Mouse (Mus musculus): ENCODE measurements around the gene Wnt10a.
"Not testable (repeated sequence)": the region's sequence is repeated elsewhere in the genome, so short reads cannot be mapped to it uniquely, and the experiment has no call there.

Gene Wnt10a

DNA sequence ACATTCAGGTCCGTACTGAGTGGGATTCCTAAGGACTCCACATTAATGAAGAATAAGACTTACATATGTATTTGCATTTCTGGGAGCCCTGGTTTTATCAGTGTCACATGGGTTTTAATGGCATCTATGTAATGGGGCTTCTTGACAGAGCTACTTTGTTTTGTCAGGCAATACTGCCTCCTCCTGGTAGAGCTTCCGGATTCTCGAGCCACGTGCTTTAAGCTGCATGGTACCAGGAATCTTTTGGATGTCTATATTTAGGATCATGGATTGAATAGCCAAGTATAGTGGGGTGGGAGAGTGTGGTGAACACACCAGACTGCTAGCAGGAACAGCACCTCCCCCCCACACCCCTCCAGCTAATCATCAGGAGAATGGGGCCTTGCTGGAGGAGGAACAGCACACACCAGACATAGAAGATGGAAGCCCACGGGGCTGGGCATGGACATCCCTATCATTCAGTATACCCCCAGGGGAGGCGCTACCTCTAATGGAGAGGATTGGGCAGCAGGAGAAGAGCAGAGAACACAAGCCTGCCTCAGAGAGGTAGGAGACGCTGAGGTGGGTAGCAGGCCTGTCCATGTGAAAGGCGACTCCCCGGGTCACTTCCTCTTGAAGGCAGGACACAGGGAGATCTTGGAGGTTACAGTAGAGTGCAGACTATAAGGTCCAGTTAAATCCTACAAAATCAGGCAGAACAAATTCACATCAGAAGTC lies 23.8 kb downstream of the Wnt10a start:
- DNase-seq (ENCODE audit: low read depth, low spot score) = no peak

DNA sequence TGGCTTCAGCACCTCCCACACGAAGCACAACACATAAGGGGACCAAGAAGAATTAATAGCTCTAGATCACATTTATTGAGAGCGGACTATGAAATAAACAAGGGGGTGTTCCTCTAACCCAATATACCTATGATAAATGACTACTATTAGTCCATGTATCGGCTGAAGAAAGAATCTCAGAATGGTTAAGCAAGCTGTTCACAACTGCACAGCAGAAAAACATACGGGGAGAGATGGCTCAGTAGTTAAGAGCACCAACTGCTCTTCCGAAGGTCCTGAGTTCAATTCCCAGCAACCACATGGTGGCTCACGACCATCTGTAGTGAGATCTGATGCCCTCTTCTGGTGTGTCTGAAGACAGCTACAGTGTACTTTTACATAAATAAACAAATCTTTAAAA lies 24.6 kb downstream of the Wnt10a start:
- DNase-seq (ENCODE audit: low read depth, low spot score) = not testable (repeated sequence)

DNA sequence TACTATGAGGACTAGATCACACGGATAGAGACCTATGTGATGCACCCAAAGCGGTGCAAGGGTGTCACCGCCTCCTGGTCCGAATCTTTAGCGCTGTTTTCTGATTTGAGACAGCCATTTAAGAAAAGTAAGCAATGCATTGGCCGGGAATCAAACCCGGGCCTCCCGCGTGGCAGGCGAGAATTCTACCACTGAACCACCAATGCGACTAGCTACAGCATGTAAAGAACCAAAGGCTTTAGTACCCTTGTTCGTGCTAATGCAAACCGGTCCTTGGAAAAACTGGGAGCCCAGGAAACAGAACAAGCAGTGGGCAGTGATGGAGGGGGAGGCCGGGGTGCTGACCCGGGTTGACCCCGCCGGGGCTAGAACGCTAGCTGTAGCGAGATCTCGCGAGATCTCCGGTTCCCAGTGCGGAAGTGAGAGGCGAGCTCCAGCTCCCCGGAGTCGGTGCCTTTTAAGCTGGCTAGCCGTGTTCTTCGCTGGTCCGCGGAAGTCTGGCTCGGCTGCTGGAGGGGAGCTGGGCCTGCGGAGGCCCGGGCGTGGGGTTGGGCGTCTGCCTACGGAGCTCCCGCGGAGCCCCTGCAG lies 25.4 kb downstream of the Wnt10a start:
- DNase-seq (ENCODE audit: low read depth, low spot score) = peak; percentile 88

DNA sequence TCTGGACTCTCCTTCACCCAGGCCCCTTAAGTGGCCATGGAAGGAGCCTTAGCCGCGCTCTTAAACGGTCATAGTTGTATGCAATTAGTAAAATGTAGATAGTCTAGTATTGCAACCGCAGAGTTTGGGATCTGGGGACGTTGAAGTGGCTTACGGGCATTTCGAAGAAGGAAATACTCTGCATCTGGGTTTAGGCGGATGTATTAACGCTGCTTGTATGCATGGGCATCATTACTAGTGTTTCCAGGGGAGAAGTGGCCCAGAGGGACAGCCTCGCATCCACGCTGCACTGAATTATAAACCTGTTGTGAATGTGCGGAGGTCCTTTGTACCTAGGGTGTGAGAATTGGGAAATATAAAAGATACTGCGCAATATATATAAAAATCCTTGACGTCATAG lies 25.9 kb downstream of the Wnt10a start:
- DNase-seq (ENCODE audit: low read depth, low spot score) = no peak

DNA sequence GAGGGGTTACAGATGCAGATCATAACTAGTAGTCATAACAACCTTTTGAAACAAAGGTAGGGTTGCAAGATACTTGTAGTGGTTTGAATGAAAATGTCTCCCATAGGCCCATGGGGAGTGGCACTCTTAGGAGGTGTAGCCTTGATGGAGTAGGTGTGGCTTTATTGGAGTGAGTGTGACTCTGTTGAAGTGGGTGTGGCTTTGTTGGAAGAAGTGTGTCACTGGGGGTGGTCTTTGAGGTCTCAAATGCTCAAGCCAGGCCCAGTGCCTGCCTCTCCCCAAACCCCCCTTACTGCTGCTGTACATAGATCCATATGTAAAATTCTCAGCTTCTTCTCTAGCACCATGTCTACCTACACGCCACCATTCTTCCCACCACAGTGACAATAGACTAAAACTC lies 27.2 kb downstream of the Wnt10a start:
- no peak for DNase-seq (ENCODE audit: low read depth, low spot score)

DNA sequence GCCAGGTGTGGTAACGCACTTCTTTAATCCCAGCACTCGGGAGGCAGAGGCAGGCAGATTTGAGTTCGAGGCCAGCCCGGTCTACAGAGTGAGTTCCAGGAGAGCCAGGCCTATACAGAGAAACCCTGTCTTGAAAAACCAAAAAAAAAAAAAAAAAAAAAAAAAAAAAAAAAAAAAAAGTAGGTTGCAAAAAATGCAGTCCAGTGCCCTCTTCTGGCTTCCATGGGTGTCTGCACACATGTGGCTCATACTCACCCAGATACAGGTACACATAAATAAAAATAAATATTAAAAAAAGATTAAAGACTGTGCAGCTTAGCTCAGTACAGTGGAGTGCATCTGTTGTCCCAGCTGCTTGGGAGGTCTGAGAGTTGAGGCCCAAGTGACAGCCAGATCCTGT lies 32.3 kb downstream of the Wnt10a start:
- DNase-seq (ENCODE audit: low read depth, low spot score) = not testable (repeated sequence)

DNA sequence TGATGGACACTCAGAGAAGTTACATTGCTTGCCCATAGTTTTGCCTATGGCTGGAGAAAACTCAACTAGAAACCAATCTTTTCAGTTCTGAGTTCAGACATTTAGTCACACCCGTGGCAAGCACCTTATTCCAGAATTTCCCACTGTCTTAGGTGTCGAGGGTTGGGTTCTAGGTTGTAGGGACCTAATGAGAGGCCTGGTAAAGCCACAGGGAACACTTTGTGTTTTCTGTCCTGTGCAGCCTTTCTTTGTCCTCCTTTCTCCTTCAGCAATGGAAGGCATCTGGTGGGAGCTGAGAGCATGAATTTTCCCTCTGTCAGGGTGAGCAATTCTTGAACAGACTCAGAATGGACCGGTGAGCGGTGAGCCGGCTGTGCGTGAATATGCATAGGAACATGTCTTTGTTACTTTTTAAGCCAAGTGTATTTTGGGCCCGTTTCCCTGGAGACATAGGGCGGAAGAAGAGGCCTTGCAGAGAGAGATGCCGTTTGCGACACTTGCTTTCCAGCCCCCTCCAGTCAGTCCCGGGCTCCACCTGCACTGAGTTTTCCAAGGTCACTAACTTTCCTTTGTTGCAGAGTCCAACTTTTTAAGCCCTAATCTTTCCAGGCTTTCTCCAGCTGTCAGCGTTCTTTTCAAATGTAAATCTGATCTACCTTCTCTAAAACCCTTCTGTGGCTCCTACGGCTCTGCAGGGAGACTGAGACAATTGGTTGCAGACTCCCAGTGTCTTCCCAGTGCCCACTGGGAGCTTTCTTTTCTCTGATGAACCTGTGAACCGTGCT lies 33.4 kb downstream of the Wnt10a start:
- no peak for DNase-seq (ENCODE audit: low read depth, low spot score)

DNA sequence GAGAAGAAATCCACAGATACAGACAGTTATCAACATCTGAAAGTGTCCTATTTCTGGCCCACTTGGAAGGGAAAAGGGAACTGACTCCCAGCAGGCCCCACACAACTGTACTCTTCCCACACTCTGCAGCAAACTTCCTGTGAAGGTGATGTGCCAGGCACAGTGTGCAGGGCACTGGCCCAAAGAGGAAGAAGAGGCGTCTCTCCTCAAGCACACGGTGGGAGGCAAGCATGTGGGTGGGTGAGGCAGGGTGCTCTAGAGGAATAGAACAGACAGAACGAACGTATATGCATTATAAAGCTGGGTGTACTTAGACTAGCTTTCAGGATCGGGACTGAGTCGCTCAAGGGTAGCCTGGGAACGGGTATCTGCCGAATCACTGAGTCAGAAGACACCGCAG lies 38.7 kb downstream of the Wnt10a start:
- DNase-seq (ENCODE audit: low read depth, low spot score) = no peak

DNA sequence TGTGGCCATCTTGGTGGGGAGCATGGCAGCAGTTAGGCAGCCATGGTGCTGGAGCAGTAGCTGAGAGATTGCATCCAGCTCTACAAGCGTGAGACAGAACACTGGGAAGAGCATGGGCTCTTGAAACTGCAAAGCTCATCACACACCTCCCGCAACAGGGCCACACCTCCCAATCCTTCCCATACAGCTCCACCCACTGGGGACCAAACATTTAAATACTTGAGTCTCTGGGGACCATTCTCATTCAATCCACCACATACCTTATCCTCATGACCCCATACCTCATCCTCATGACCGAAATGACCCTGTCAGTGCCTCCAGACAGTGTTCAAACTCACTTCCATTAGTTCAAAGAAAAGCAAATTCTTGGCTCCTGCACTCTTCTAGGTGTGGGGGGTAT lies 41.9 kb downstream of the Wnt10a start:
- DNase-seq (ENCODE audit: low read depth, low spot score) = no peak

DNA sequence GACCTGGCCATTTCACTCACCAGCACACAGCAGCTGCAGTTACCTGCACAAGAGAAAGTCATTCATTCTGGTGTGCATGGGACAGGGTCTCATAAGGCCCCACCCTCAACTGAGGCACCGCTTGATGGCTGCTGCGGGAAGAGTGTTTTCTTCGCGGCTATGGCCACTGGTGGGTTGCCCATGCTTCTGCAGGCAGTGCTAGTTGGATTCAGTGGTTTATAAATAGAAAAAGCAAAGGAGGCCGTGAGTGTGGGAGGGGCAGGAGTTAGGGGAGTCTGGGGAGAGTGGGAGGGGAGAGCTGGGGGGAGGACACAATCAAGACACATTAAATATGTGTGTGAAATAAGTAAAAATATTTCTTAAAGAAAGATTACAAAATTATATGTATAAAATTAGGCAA lies 51.8 kb downstream of the Wnt10a start:
- no peak for DNase-seq (ENCODE audit: low read depth, low spot score)

DNA sequence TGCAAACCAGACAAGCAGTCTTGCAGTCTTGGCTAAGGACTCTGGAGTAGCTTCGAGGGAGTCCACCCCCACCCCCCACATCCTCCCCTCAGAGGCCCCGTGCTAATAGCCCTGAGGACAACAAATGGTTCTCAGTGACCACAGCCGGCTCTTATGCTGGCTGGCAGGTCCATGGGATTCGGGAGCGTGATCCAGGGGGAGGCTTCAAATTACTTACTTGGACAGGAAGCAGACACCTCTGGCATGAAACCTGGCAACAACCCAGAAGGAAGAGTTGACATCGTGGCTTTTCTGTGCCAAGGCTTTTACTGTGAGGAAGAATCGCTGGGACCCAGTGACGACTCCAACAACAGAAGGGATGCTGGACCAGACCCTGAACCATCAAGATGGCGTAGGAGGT lies 55.0 kb downstream of the Wnt10a start:
- no peak for DNase-seq (ENCODE audit: low read depth, low spot score)

DNA sequence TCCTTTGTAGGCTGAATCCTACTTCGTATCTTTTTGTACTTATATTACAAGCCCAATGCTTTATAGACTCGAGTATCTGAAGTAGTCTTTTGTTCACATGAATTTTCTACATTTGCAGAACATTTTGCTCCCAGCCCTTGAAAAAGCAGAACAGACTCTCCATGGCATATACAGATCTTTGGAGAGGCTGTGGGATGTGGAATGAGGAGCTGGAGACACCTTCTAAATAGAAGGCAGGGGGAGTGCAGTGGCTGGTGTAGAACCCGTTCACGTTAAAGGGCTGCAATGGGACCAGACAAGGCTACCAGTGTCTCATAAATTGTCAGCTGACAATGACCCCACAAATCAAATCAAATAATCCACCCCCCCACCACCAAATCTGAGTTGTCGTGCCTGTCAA lies 57.6 kb downstream of the Wnt10a start:
- DNase-seq (ENCODE audit: low read depth, low spot score) = no peak

DNA sequence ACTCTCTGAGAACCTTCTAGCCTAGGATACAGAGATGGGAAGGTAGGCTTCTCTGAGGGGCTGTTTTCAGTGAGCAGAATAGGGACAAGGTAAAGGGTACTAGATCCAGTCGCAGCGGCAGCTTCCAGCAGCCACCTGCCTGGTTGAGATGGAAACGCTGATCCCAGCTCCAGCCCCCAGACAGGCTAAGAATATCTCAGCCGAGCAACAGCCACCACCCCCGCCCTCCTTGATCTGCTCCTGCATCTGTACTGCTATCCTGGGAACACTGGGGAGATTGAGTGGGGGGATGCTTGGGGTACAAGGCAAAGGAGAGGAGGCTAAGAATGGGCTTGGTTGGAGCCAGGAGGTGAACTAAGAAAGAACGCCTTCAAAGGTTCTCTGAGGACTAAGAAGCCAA lies 58.9 kb downstream of the Wnt10a start:
- DNase-seq (ENCODE audit: low read depth, low spot score) = no peak

DNA sequence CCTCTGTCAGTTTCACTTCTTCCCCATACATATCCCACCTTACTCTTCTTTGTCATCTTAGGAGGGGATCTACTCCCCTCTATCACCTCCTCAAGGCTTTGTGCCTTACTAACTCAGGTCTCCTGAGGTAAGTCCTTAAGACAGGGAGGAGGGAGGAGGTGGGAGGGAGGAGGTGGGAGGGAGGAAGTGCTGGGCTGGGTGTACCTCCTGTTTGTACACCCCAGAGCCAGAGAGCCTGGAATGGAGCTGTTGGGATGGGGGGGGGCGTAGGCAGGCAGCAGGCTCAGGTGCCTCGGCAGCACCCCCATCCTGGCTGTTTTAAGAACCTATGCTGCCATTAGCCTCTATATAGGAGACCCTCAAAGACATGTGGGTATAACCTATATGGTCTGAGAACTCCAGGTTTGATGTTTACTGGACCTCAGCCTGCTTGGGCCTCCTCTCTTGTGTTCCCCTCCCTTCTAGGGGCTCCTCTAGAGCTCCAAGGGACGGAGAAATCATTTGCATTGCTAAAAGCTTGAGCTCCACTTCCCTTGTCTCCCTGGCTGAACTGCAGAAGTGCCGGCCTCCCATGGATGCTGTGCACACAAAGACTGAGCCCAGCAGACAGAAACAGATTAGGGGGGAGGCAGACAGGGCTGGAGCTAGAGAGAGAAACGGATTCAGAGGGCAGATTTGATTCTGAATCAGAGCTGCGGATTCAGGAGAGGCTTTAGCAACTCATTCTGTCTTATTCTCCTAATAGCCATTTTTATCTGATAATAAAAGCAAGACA lies 59.9 kb downstream of the Wnt10a start:
- DNase-seq (ENCODE audit: low read depth, low spot score) = no peak
